Mouse (Mus musculus) midbrain, embryonic 12.5 days (tissue): ENCODE measurements around the gene Rabgef1. TPM values are rescaled to one million over a fixed set of nuclear protein-coding genes. Genes with fewer than 3 reads are reported as not detected.

Experiments
- ATAC-seq: fragments of 200-750 bp; cut with Nextera tagmentation; 2 replicates; pipeline ENCODE4 v1.8.0; 2017; ENCODE audit warnings: low read depth, moderate TSS enrichment, moderate library complexity; ENCODE audit not compliant: low FRiP score
- H3K27ac ChIP-seq: fragments of 300-500 bp; sonication (generic); replicated peaks from 2 replicates; pipeline ENCODE4 v1.5.1; 2016; ENCODE audit warnings: mild to moderate bottlenecking
- H3K27me3 ChIP-seq: fragments of 300-500 bp; sonication (generic); 2 replicates; pipeline ENCODE4 v1.6.1; 2016; ENCODE audit warnings: mild to moderate bottlenecking
- H3K36me3 ChIP-seq: fragments of 300-500 bp; sonication (generic); 2 replicates; pipeline ENCODE4 v1.6.1; 2016
- H3K4me1 ChIP-seq: fragments of 300-500 bp; sonication (generic); 2 replicates; pipeline ENCODE4 v1.6.1; 2016
- H3K4me2 ChIP-seq: fragments of 300-500 bp; sonication (generic); replicated peaks from 2 replicates; pipeline ENCODE4 v1.6.1; 2016; ENCODE audit warnings: mild to moderate bottlenecking, moderate library complexity
- H3K4me3 ChIP-seq: fragments of 300-500 bp; sonication (generic); 2 replicates; pipeline ENCODE4 v1.5.1; 2016; ENCODE audit warnings: mild to moderate bottlenecking
- H3K9ac ChIP-seq: fragments of 300-500 bp; sonication (generic); replicated peaks from 2 replicates; pipeline ENCODE4 v1.6.1; 2016; ENCODE audit warnings: mild to moderate bottlenecking, moderate library complexity
- H3K9me3 ChIP-seq: fragments of 300-500 bp; sonication (generic); 2 replicates; pipeline ENCODE4 v1.6.1; 2016; ENCODE audit warnings: mild to moderate bottlenecking
- WGBS: fragments of 180-500 bp; shearing (Covaris S2); methylation state at CpG from one replicate; pipeline ENCODE4 v1.1.7; 2016; 5-methylcytosine and 5-hydroxymethylcytosine counted together
- polyA plus RNA-seq: library from polyadenylated mRNA; unstranded; fragments of >200 nt; fragmentation: Nextera tagmentation; extraction: Ambion mirVana; gene quantifications from 2 replicates; pipeline ENCODE4 v1.2.1, GENCODE M21; 2016

The Rabgef1 gene
- polyA plus RNA-seq, 1 experiment from 2014 or later, result 36.9 TPM

GRCm38 (mm10) chr5:130221316-130221715 is 49.7 kb downstream of the Rabgef1 start:
- Histone ChIP-seq H3K36me3 (no peaks in the 10 kb centered on the region), H3K27me3 (no peaks in the 10 kb centered on the region), H3K9me3 (peaks cover 7% of the 10 kb centered on the region; the same call in 1 of the 2 replicates), H3K9ac (peak overlapping the region; percentile 97), H3K4me2 (peak overlapping the region; percentile 72), H3K4me1 (peaks cover 18% of the 10 kb centered on the region), H3K4me3 (peak overlapping the region; percentile 100), H3K27ac (no peak overlapping the region)
- no peak for ATAC-seq
- 49% methylated on average over 2 of the region's 2 CpGs for WGBS

GRCm38 (mm10) chr5:130221760-130222145 is 50.2 kb downstream of the Rabgef1 start:
- Histone ChIP-seq H3K4me2 (peak overlapping the region; percentile 72), H3K4me3 (peak overlapping the region; percentile 100), H3K27me3 (no peaks in the 10 kb centered on the region), H3K27ac (peak overlapping the region; percentile 84), H3K36me3 (no peaks in the 10 kb centered on the region), H3K9ac (peak overlapping the region; percentile 97), H3K9me3 (peaks cover 7% of the 10 kb centered on the region; the same call in 1 of the 2 replicates), H3K4me1 (peaks cover 18% of the 10 kb centered on the region)
- peak; percentile 61 for ATAC-seq
- WGBS, result 1% methylated on average over 10 of the region's 10 CpGs

- ATAC-seq, result peak; percentile 86
- Histone ChIP-seq H3K4me2 (peak overlapping the region; percentile 72), H3K9me3 (peaks cover 7% of the 10 kb centered on the region; the same call in 1 of the 2 replicates), H3K4me3 (peak overlapping the region; percentile 100), H3K27me3 (no peaks in the 10 kb centered on the region), H3K27ac (peak overlapping the region; percentile 84), H3K4me1 (peaks cover 18% of the 10 kb centered on the region), H3K36me3 (no peaks in the 10 kb centered on the region), H3K9ac (peak overlapping the region; percentile 97)
- under 1% methylated on average over 83 of the region's 88 CpGs for WGBS
These were observed 50.8 kb downstream of the Rabgef1 start for GRCm38 (mm10) chr5:130222146-130223004.

GRCm38 (mm10) chr5:130226790-130227189 is 55.2 kb downstream of the Rabgef1 start:
- Histone ChIP-seq H3K4me3 (no peak overlapping the region), H3K27ac (no peak overlapping the region), H3K27me3 (no peaks in the 10 kb centered on the region), H3K9me3 (no peaks in the 10 kb centered on the region), H3K4me2 (no peak overlapping the region), H3K4me1 (peaks cover 11% of the 10 kb centered on the region), H3K36me3 (peaks cover 24% of the 10 kb centered on the region), H3K9ac (no peak overlapping the region)
- WGBS, result 92% methylated on average over 3 of the region's 3 CpGs
- ATAC-seq, result no peak

GRCm38 (mm10) chr5:130228120-130228519 is 56.5 kb downstream of the Rabgef1 start:
- Histone ChIP-seq H3K4me2 (no peak overlapping the region), H3K9ac (no peak overlapping the region), H3K36me3 (peaks cover 37% of the 10 kb centered on the region), H3K9me3 (no peaks in the 10 kb centered on the region), H3K4me1 (peaks cover 7% of the 10 kb centered on the region), H3K27ac (no peak overlapping the region), H3K27me3 (no peaks in the 10 kb centered on the region), H3K4me3 (no peak overlapping the region)
- 85% methylated on average over 4 of the region's 4 CpGs for WGBS
- ATAC-seq, result no peak

GRCm38 (mm10) chr5:130236302-130236701 is 64.7 kb downstream of the Rabgef1 start:
- no peaks in the 10 kb centered on the region for H3K27me3 ChIP-seq
- no peaks in the 10 kb centered on the region for H3K4me1 ChIP-seq
- H3K27ac ChIP-seq, result no peak overlapping the region
- WGBS, result 92% methylated on average over 8 of the region's 8 CpGs
- ATAC-seq, result no peak
- H3K36me3 ChIP-seq, result peaks cover 96% of the 10 kb centered on the region
- H3K9ac ChIP-seq, result no peak overlapping the region
- H3K4me2 ChIP-seq, result no peak overlapping the region
- H3K4me3 ChIP-seq, result no peak overlapping the region
- no peaks in the 10 kb centered on the region for H3K9me3 ChIP-seq

- H3K9ac ChIP-seq, result no peak overlapping the region
- H3K36me3 ChIP-seq, result peaks cover 96% of the 10 kb centered on the region
- no peak for ATAC-seq
- H3K27me3 ChIP-seq, result no peaks in the 10 kb centered on the region
- H3K4me1 ChIP-seq, result no peaks in the 10 kb centered on the region
- H3K27ac ChIP-seq, result no peak overlapping the region
- no peak overlapping the region for H3K4me3 ChIP-seq
- H3K9me3 ChIP-seq, result no peaks in the 10 kb centered on the region
- no peak overlapping the region for H3K4me2 ChIP-seq
- WGBS, result 90% methylated on average over 7 of the region's 7 CpGs
These were observed 67.6 kb downstream of the Rabgef1 start for GRCm38 (mm10) chr5:130239236-130239635.

- Histone ChIP-seq H3K27me3 (no peaks in the 10 kb centered on the region), H3K9me3 (no peaks in the 10 kb centered on the region), H3K9ac (no peak overlapping the region), H3K4me3 (no peak overlapping the region), H3K36me3 (peaks cover 96% of the 10 kb centered on the region), H3K4me2 (no peak overlapping the region), H3K4me1 (no peaks in the 10 kb centered on the region), H3K27ac (no peak overlapping the region)
- ATAC-seq, result no peak
- WGBS, result 100% methylated on average over 2 of the region's 2 CpGs
These were observed 68.3 kb downstream of the Rabgef1 start for GRCm38 (mm10) chr5:130239856-130240255.

- Histone ChIP-seq H3K9ac (no peak overlapping the region), H3K9me3 (no peaks in the 10 kb centered on the region), H3K4me2 (no peak overlapping the region), H3K27me3 (no peaks in the 10 kb centered on the region), H3K4me1 (no peaks in the 10 kb centered on the region), H3K36me3 (peaks cover 95% of the 10 kb centered on the region), H3K27ac (no peak overlapping the region), H3K4me3 (no peak overlapping the region)
- no peak for ATAC-seq
- 95% methylated on average over 12 of the region's 12 CpGs for WGBS
These were observed 69.8 kb downstream of the Rabgef1 start for GRCm38 (mm10) chr5:130241426-130241825.

- WGBS, result 83% methylated on average over 5 of the region's 5 CpGs
- peaks cover 90% of the 10 kb centered on the region for H3K36me3 ChIP-seq
These were observed 76.2 kb downstream of the Rabgef1 start for GRCm38 (mm10) chr5:130247823-130248222.

GRCm38 (mm10) chr5:130254164-130255016 is 82.8 kb downstream of the Rabgef1 start:
- Histone ChIP-seq H3K9ac (peak overlapping the region; percentile 87), H3K27me3 (no peaks in the 10 kb centered on the region), H3K4me1 (peaks cover 20% of the 10 kb centered on the region), H3K4me3 (peak overlapping the region; percentile 73), H3K36me3 (peaks cover 38% of the 10 kb centered on the region), H3K27ac (peak overlapping the region; percentile 81), H3K4me2 (peak overlapping the region; percentile 77), H3K9me3 (no peaks in the 10 kb centered on the region)
- 22% methylated on average over 19 of the region's 19 CpGs for WGBS
- 0 out of 2 replicates have a peak, but pooled peaks have one; percentile 10 for ATAC-seq

More at GRCm38 (mm10) chr5:130247823-130248222, 76.2 kb downstream of the Rabgef1 start:
- Histone ChIP-seq H3K4me2 (no peak overlapping the region), H3K4me3 (no peak overlapping the region), H3K27ac (no peak overlapping the region), H3K27me3 (no peaks in the 10 kb centered on the region), H3K9ac (no peak overlapping the region), H3K9me3 (no peaks in the 10 kb centered on the region), H3K4me1 (no peaks in the 10 kb centered on the region)
- ATAC-seq, result no peak
